Mouse (Mus musculus) monocyte, adult 5-6 weeks (primary cell): Measurements from ENCODE around the gene Klhl24. TPM values are rescaled to one million over a fixed set of nuclear protein-coding genes. Genes with fewer than 3 reads are reported as not detected.

Source experiments
- ATAC-seq: fragments of 153-309, 156-312 bp; replicated peaks from 2 replicates; pipeline ENCODE4 v1.8.0; 2017; ENCODE audit warnings: mild to moderate bottlenecking; ENCODE audit not compliant: low TSS enrichment, insufficient number of reproducible peaks, severe bottlenecking, poor library complexity, low FRiP score
- total RNA-seq: library from RNA; stranded (forward); fragments of 200-1000, 200-491, 200-594 nt; gene quantifications from 3 replicates; pipeline ENCODE4 v1.2.3, GENCODE M21; 2017

Gene Klhl24
- total RNA-seq, 1 experiment from 2014 or later = 112 TPM

DNA sequence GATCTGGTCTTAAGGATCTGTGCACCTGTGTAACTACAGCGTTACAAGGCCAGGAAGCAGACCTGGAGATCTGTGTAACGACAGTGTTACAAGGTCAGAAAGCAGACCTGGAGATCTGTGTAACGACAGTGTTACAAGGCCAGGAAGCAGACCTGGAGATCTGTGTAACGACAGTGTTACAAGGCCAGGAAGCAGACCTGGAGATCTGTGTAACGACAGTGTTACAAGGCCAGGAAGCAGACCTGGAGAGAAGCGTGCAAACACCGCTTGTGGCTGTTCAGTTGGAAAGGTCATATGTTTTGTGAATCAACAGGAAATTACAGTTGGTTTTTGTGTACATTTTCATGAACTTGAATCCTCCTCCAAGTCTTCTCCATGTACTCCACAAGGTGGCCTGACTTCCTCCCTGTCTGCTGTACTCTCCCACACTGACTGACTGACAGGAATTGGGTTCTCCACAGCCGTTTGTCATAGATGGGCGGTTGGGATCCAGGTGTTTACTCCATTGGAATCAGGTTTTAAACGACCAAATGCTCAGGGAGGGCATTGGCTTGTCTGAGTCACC, 29.1 kb downstream of the Klhl24 start:
- ATAC-seq = 0 out of 2 replicates have a peak, but pooled peaks have one; percentile 17

DNA sequence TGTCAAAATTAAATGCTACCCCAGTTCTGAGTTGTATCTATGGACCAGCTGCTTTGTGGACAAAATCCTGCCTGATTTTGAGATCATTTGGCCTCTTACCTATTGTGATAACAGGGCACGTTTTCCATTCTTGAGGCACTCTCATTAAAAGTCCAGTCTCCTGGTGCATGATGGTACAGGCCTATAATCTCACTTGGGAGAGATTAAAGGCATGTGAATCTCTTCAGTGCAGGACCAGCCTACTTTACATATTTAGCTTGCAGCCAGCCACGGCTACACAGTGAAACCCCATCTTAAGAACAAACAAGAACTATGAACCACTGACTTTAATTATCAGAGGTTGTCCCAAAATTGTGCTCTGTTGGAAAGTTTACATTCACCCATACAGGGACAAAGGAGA, 33.1 kb downstream of the Klhl24 start:
- ATAC-seq = no peak

GRCm38 (mm10) chr16:20140772-20141531, 43.6 kb downstream of the Klhl24 start, which contains the start of gene Yeats2:
TSS of gene Yeats2 (plus strand) at chr16:20141063.
- peak; percentile 91 for ATAC-seq

- no peak for ATAC-seq
These were observed 47.2 kb downstream of the Klhl24 start for GRCm38 (mm10) chr16:20144568-20144967.

GRCm38 (mm10) chr16:20151991-20152390, 54.6 kb downstream of the Klhl24 start:
- ATAC-seq = no peak

DNA sequence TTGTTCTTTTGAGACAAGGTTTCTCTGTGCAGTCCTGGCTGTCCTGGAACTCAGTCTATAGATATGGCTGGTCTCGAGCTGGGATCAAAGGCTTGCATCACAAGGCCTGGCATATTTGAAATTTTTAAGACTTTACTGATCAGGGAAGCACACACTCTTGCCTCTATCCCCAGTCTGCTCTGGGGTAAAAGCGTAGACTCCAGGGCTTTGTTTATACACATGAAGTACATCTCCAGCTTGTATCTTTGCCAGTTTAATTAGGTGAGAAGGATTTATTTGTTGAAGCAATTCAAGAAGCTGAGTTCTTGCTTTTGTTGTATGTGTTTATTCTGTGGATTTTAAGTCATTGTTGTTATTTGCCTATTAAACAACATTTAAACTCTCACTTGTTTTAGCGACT, 56.4 kb downstream of the Klhl24 start:
- ATAC-seq = no peak

GRCm38 (mm10) chr16:20160130-20160529, 62.8 kb downstream of the Klhl24 start:
- no peak for ATAC-seq

GRCm38 (mm10) chr16:20169071-20169470, 71.7 kb downstream of the Klhl24 start:
- ATAC-seq = no peak

DNA sequence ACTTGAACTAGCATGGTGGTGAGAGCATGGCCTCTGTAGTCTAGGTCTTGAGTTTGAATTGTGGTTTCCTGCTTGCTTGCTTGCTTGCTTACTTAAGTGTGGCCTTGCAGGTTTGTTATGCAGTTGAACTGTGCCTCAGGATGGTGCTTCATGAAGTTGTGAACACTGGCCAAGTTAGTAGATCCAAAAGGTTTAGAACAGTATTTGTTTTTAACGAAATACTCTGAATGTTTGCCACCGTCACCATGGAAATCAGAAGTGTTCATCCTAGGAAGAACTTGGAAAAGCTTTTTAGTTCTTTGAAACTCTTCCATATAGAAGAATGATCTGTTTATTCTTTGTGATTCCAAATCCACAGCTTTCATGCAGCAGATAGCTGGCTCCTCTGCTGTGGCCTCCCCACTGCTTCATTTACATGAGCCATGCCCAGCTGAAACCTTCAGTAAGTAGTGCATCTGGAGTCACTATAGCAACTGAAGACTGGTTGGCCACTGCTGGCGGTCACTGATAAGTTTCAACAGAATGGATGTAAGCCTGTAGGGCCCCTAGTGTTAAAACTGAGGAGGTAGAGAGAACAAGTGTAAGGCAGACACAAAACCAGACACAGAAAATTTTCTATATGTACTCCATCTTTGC, 72.2 kb downstream of the Klhl24 start:
- ATAC-seq = no peak

Other genes starting within 250 kb of the Klhl24 start
- gene Klhl6, start 114.5 kb upstream of the Klhl24 start, total RNA-seq = 120 to 251 TPM (median 163 TPM) in 3 replicates
- gene Yeats2, start 43.5 kb downstream of the Klhl24 start, total RNA-seq = 17.9 to 31.5 TPM (median 22.6 TPM) in 3 replicates
- not detected in 3 replicates for gene Map6d1, start 143.8 kb downstream of the Klhl24 start, total RNA-seq
- 124 to 272 TPM (median 203 TPM) in 3 replicates for gene Parl, start 204.8 kb downstream of the Klhl24 start, total RNA-seq
- gene Cyp2ab1, start 227.9 kb downstream of the Klhl24 start, total RNA-seq = 70.8 to 81.1 TPM (median 72.0 TPM) in 3 replicates